Mouse (Mus musculus) lung, adult 2 months (tissue): ENCODE results near the gene Rxra.

ENCODE experiments used
- CTCF ChIP-seq: fragments of 200-500 bp; IDR thresholded peaks from 2 replicates; pipeline ENCODE4 v1.5.1; 2011; ENCODE audit warnings: mild to moderate bottlenecking, low read length, control low read depth; ENCODE audit not compliant: insufficient read depth
- POLR2A ChIP-seq: fragments of 200-500 bp; IDR thresholded peaks from 2 replicates; pipeline ENCODE4 v1.6.1; 2011; ENCODE audit warnings: low read depth, mild to moderate bottlenecking, control low read depth, low read length, borderline replicate concordance; ENCODE audit errors: extremely low read depth

GRCm38 (mm10) chr2:27719601-27720000 lies 43.4 kb downstream of the Rxra start:
- TF ChIP-seq CTCF, result no peak
- no peak for TF ChIP-seq POLR2A
